Comparison of ENCODE assay signal across 17 mouse cellular contexts in the genomic region with DNA sequence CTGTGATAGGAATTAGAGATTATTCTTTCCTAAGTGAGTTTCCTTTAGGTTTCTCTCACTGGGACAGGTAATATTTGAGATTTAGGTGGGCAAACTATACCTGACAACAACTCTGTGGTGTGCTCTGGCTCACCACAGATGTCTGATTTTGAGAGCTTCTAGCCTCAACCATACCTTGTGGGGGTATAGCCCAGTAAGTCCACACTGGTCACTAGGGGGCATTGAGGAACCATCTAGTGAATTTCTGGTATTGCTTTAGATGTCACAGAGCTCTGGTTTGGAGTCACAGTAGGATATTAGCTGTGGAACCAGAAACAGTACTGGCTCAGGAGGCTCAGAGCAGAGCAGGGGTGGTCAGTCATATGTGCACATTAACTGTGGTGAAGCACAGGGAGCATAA.
"Had no signal": no experiment of that assay in that cellular context is flagged by ENCODE, and none has a peak within 500 bp of the region (broad histone marks: within the 10 kb centered on the region; RNA-seq: fewer than 3 reads in every experiment).

No protein-coding gene starts in this region.

- H3K36me3 ChIP-seq: kidney, embryonic 15.5 days; limb, embryonic 15.5 days; liver, embryonic 15.5 days; midbrain, embryonic 12.5 days; neural tube, embryonic 13.5 days had no signal

- ATAC-seq: midbrain, embryonic 16.5 days had no signal

- H3K4me2 ChIP-seq: kidney, embryonic 15.5 days; limb, embryonic 15.5 days; liver, embryonic 15.5 days; lung, embryonic 14.5 days; midbrain, embryonic 12.5 days; neural tube, embryonic 13.5 days had no signal

- H3K4me1 ChIP-seq: kidney, embryonic 15.5 days; limb, embryonic 15.5 days; liver, embryonic 15.5 days; midbrain, embryonic 12.5 days; neural tube, embryonic 13.5 days had no signal

- H3K9me3 ChIP-seq: kidney, embryonic 15.5 days; limb, embryonic 15.5 days; liver, embryonic 15.5 days; megakaryocyte, embryonic 14.5 days; midbrain, embryonic 12.5 days; neural tube, embryonic 13.5 days had no signal

- H3K27ac ChIP-seq: kidney, embryonic 15.5 days; limb, embryonic 15.5 days; liver, embryonic 15.5 days; midbrain, embryonic 12.5 days; neural tube, embryonic 13.5 days had no signal

- H3K4me3 ChIP-seq: kidney, embryonic 15.5 days; limb, embryonic 15.5 days; liver, embryonic 15.5 days; megakaryocyte, embryonic 14.5 days; midbrain, embryonic 12.5 days; neural tube, embryonic 13.5 days had no signal

- H3K27me3 ChIP-seq: kidney, embryonic 15.5 days; limb, embryonic 15.5 days; liver, embryonic 15.5 days; megakaryocyte, embryonic 14.5 days; midbrain, embryonic 12.5 days; neural tube, embryonic 13.5 days had no signal

- DNase-seq: kidney, adult 2 months; kidney, postnatal 14 days; layer of hippocampus, postnatal 36 days; lung, embryonic 14.5 days; lung, postnatal 10 days; lung, postnatal 4 days; retina, postnatal 1 day; right cerebral cortex, postnatal 4 days; spleen, adult 18-20 months; thymus, postnatal 4 days had no signal

- H3K9ac ChIP-seq: kidney, embryonic 15.5 days; limb, embryonic 15.5 days; liver, embryonic 15.5 days; lung, embryonic 14.5 days; midbrain, embryonic 12.5 days; neural tube, embryonic 13.5 days had no signal
